Mouse (Mus musculus) ovary, adult 18-20 months (tissue): Measurements from ENCODE around the gene N4bp2.

ENCODE experiments used
- DNase-seq: peaks from one replicate; pipeline ENCODE4 v3.0.0; 2022; ENCODE audit warnings: low spot score, mixed read lengths

The N4bp2 gene

GRCm38 (mm10) chr5:65829059-65829458, 65.7 kb downstream of the N4bp2 start:
- DNase-seq = no peak

DNA sequence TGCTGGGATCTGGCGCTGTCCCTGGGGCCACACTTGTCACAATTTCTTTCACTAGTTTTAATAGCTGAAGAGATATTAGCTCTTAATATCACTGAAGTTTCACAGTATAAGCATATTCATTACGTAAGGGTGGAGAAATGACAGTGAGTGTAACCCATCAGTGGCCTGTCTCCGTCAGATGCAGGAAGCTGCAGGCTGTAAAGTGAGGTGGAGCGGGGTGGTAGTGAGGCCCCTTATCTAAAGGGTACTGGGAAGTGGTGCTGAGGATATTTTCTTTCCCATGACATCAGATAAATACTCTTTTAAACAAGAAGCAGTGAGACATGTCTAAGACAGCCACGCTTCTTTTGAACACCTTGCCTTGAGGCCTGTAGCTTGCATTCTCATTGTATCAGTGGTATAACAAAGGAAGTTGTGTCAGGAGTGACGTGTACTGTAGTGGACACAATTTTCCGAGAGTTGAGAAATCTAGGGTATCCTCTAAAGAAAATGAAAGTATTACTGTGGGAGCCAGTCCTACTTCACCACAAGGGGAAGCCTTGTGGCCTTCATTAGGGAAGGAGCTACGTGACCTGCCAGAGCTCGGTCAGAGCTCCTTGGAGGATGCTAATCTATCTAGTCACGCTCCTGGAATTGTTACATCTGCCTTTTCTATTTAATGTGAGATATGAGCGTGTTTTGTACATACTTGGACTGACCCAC, 68.7 kb downstream of the N4bp2 start:
- no peak for DNase-seq

DNA sequence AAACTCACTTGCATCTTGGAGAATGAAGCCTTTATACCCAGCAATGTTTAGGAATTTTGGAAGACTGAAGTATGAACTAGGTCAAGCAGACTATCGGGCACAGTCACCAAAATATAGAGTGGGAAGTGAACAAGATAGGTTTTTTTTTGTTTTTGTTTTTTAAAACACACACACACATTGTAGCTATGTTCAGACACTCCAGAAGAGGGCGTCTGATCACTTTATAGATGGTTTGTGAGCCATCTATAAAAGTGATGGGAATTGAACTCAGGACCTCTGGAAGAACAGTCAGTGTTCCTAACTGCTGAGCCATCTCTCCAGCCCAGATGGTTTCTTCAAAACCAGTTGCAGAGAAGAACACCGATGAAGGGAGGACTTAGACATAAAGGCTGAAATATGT, 69.8 kb downstream of the N4bp2 start:
- no peak for DNase-seq

- no peak for DNase-seq
Observed at GRCm38 (mm10) chr5:65833766-65834498, 70.6 kb downstream of the N4bp2 start.

DNA sequence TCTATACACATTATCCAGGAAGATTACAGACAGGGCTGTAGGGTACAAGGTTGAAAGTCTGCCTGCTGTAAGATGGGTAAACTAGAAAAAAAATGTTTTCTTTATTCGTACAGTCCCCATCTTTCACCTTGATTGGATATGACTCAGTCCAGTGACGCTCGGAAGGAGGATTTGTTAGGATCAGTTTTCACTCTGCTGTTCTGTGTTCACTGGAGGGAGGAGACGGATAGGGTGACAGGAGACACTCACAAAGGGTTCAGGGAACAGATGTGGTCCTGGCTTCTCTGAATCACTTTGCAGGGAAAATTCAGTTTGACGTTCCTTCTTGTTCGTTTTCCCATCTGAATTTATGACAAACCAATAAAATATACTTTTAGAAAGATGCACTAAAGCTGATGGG, 74.7 kb downstream of the N4bp2 start:
- DNase-seq = no peak

DNA sequence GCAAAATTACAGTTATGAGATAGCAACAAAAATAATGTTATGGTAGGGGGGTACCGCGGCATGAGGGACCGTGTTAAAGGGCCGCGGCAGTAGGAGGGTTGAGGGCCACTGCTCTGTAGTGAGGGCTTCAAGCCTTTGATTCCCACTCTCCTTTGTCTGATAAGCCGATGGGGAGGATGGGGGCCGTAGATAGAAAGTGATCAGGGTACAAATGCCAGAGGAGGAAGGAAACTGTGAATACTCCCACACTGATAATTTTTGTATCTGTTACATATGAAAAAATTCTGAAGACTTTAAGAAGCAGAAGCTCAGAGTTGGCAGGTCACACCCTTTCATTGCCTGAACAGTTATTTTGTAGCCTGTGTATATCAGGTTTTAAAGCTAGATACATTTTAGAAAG, 79.6 kb downstream of the N4bp2 start:
- no peak for DNase-seq

GRCm38 (mm10) chr5:65846534-65846933, 83.2 kb downstream of the N4bp2 start:
- no peak for DNase-seq

DNA sequence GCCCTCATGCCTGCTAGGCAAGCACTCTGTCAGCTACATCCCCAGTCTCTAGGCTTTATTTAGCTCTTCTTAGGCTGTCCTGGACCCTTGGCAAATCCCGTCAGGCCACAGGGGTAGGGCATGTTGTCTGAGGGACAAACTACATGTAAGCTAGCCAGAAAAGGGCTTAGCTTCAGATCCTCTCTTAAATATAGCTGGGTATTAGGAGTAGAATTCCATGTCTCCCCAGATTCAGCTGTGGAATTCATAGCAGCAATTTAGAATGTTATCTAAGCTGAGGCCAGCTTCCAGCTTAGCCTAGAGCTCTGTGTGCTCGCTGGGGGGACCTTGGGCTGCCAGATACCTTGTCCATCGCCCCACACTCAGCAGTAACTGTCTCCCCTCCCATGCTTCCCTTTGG, 83.6 kb downstream of the N4bp2 start:
- no peak for DNase-seq

GRCm38 (mm10) chr5:65847656-65848055, 84.3 kb downstream of the N4bp2 start:
- DNase-seq = no peak

GRCm38 (mm10) chr5:65850765-65851164, 87.4 kb downstream of the N4bp2 start:
- DNase-seq = no peak

GRCm38 (mm10) chr5:65854786-65855191, 91.5 kb downstream of the N4bp2 start:
- DNase-seq = no peak

GRCm38 (mm10) chr5:65855571-65855970, 92.2 kb downstream of the N4bp2 start:
- DNase-seq = no peak

- DNase-seq = no peak
Observed at GRCm38 (mm10) chr5:65856591-65857411, 93.5 kb downstream of the N4bp2 start.

- DNase-seq = no peak
Observed at GRCm38 (mm10) chr5:65857935-65858334, 94.6 kb downstream of the N4bp2 start.

DNA sequence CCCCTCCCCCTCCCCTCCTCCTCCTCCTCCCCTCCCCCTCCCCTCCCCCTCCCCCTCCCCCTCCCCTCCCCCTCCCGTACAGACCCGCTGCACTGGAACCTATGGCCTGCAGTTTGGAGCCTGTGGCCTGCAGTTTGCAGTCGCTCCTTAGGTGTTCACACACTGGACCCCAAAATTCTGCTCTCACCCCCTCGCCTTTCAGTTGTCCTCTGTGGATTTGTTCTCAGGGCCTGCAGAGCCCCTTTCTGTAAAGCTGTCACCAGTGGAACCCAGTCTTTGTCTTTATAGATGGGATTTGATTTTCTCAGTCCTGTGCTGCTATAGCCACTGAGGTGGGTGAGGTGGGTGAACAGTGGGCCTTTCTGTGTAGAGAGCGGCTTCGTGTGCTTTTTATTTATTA, 95.0 kb downstream of the N4bp2 start:
- DNase-seq = no peak

DNA sequence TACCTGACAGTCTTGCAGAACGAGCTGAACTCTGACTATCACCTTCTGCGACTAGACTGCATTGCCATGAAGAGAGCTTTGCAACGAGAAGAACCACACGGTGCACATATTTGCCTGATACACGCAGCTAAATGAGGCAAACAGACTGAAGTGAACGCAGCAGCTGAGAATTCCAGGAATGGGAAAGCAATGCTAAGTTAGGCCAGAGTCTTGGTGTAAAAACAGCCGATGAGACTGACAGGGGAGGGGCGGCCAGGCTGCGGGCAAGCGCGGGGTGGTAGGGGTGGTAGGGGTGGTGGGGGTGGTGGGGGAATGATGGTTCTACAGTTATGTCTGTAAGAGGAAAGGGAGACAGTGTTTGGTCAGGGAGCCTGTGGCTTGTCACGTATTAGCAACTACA, 95.6 kb downstream of the N4bp2 start:
- DNase-seq = no peak

GRCm38 (mm10) chr5:65859396-65859795, 96.1 kb downstream of the N4bp2 start:
- no peak for DNase-seq

GRCm38 (mm10) chr5:65860281-65861000, 97.1 kb downstream of the N4bp2 start:
- DNase-seq = no peak

DNA sequence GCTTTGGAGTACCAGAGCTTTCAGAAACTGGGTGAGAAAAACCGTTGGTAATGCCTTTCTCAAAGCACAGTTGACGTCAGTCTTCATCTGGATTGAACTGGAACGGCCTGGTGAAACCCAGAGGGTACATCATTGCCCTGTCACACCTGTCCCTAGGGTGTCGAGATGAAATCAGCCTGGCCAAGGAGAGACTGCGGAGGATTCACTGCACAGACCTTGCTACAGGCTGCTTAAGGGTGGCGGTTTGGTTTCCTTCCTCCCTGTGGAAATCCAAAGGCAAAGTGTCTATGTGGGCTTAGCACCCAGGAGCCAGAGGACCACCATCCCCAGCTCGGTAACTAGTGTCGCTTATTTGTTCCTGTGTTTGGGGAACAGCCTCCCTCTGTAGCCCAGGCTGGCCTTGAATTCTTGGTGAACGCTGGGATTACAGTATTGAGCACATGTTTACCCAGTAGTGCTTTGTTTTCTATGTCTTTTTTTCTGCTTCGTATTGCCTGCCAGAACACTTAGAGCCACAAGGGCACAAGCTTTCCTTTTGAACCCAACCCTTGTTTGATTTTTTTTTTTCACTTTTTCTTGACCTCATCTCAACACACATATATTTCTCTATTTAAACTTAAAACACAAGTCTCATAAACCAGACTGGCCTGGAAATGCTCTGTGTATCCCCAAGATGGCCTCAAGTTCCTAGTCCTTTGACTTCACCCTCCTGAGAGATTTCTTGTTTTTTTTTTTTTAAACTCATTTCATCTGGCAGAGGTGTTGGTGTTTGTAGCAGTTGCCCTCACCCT, 98.0 kb downstream of the N4bp2 start, which contains the start of gene Rhoh:
Rhoh (plus strand) TSS at position 60 of the 791 bp plus-strand sequence.
- no peak for DNase-seq

DNA sequence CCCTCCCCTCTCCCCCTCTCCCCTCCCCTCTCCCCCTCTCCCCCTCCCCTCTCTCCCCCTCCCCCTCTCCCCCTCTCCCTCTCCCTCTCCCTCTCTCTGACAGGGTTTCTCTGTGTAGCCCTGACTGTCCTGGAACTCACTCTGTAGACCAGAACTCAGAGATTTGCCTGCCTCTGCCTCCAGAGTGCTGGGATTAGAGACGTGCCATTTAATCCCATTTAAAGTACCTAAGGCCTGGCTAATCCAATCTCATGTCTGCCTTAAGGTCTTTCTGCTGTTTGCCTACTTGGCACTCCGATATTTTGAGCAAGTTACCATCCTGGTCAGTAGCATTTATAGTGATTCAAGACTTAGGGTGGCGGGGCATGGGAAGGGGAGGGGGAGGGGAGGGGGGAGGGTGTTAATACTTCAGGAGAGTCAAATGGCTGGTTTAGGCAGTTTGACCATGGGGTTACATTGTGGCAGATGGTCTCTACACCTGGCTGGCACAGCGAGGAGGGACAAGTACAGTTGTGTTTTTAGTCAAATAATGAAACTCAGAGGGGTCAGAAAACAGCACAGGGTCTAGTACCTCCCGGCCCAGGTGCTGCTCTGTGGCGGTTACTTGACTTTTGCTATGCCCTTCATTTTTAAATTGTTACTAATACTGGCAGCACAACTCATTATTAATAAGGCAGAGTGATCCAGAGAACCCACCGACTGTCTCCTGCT, 99.1 kb downstream of the N4bp2 start:
- no peak for DNase-seq

DNA sequence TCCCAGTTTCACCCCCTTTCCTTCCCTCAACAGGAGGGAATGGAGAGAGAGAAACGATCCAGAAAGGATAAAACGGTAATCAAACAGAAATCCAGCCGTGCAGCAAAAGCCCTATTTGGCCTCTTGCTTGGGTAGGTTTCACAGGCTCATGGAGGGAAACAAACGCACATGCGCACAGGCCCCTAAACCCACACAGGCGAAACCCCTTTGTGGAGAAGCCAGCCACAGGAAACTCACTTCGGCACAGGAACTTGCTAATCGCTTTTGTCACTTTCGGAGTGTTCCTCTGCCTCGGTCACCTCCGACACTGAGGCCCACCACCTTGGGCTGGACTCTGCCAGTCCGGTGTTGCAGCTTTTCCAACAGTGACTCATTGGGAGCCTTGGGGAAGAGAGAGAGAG, 100.0 kb downstream of the N4bp2 start:
- no peak for DNase-seq
